Mouse (Mus musculus): Measurements from ENCODE around the gene Chrna9. TPM values are rescaled to one million over a fixed set of nuclear protein-coding genes. Genes with fewer than 3 reads are reported as not detected.

The Chrna9 gene
- not detected in 2 replicates for total RNA-seq (2017)

DNA sequence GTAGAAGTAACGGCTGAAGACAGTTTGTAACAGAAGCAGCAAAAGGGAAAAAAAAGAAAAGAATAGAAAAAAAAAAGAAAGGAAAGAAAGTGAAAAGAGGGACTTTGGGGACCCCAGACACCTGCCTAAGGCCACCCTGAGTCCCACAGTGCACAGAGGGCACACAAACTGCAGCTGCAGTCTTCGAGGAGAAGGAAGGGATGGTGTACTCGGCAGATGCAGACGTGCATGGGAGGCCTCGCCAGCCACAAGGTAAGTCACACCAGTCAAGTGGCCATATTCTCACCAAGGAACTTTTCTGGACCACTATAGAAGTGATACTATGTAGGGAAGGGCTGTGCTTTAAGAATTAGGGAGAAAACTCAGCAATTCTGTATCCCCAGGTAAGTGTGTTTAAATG, at the start of gene Chrna9:
Gene Chrna9, plus strand, starts transcription at position 139 of the 400 bp plus-strand sequence.
- no peak for ATAC-seq (replicated peaks; ENCODE audit: low read depth, poor library complexity, severe bottlenecking)

DNA sequence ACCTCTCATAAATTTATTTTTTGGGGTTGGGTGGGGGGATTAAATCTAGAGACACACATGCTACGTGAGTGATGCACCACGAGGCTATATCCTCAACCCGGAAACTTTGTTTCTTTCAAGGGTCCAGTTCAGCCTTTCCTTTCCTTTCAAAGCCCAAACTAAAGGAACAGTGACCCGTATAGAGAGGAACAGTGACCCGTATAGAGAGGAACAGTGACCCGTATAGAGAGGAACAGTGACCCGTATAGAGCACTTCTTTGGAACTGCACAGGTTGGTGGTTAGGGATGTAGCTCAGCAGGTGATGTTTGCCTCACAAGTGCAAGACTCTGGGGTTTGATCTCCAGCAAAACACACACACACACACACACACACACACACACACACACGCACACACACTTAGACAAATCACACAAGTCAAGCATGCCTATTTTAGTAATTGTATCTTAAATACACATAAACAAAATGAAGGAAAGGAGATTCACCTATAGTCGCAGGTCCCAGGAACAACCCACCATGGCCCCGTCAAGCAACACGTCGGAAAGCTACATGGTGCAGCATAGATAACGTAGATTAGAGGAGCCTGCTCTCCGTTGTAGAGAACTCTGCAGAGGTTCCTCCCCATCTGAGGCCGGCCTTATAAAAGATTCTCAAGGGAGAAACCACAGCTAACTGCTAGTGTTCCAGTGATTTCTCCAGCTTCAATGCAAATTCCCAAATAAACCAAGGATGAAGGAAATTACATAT, 48.9 kb upstream of the Chrna9 start:
- no peak for ATAC-seq (replicated peaks; ENCODE audit: low read depth, poor library complexity, severe bottlenecking)

DNA sequence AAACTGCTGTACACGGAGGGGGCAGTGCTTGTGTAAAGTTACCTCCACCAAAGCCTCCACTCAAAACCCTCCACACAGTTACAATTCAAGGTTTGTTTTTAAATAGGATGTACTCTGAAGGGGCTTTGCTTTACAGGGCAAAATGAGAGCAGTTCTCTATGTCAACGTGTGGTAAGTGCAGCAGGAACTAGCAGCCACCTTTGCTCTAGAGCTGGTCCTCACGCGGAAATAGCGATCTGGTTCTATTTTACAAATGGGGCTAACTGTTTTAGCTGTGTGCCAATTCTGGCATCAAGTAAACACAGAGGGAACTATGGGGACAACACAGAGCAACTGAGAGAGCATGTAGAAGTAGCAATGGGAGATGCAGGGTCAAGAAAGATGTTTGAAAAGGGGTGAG, 46.6 kb upstream of the Chrna9 start:
- no peak for ATAC-seq (replicated peaks; ENCODE audit: low read depth, poor library complexity, severe bottlenecking)

DNA sequence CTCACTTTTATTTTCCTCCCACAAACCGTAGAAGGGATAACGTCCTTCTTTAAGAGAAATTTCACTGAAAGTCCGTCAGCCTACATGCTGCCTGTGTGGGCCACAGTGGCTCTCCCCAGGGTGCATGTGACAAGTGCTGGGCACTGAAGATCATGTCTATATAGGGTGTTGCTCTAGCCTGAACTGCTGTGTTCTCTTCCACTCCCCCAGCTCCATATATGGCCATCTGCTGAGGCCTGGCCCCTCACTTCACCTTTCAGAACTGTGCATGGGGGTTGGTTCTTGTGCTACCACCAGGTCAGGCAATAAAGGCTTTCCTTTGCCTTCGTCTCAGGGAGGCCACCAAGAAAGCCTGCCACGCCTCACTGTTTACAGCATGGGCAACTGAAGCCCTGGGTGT, 45.7 kb upstream of the Chrna9 start:
- peak; percentile 43 for ATAC-seq (replicated peaks; ENCODE audit: low read depth, poor library complexity, severe bottlenecking)

DNA sequence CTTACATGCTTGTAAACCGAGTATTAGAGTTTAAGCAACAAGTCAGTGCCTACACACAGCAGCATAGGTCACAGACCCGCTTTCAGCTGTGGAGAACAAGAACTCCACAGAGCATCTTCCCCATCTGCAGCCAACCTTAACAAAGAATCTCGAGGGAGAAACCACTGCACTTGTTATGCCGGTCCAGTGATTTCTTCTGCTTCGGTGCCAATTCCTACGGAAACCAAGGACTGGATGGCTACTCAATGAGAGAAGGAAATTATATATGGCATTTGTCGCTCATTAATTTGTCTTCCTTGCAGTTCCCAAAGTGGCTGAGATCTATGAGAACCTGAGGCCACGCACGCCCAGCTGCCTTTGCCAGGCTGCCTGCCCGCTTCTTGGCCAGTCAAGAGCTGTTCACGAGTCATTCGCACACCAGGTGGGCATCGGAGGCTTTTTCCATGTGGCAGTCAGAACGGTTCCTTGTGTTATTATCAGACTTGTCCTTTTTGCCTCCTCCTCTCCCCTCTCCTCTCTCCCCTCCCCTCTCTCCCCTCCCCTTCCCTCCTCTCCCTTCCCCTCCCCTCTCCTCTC, 43.4 kb upstream of the Chrna9 start:
- no peak for ATAC-seq (replicated peaks; ENCODE audit: low read depth, poor library complexity, severe bottlenecking)

DNA sequence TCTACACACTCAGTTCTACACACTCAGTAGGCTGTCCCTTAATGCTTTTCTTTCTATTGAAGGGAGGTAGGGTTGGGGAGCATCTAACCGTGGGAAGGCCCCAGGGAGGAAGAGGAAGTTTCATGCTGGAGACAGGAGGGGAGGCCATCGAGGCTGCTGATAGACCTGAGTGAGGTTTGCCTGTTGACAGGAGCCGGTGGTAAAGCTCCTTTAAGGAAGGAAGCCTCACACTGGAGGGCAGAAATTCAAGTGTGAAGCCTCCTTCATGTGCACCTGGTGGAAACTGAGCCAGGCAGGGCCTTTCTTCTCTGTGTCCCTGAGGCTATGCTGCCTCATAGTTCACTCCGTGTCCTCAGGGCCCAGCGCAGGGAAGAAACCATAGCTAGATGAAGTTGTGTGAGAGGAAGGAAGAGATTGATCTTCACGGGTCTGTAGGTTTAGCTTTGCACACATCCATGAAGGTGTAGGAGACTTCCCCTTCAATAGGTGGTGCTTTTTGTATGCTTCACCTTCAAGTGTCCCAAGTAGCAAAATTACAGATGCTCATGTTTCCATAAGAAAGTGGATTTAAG, 39.5 kb upstream of the Chrna9 start:
- 0 out of 2 replicates have a peak, but pooled peaks have one; percentile 23 for ATAC-seq (replicated peaks; ENCODE audit: low read depth, poor library complexity, severe bottlenecking)

DNA sequence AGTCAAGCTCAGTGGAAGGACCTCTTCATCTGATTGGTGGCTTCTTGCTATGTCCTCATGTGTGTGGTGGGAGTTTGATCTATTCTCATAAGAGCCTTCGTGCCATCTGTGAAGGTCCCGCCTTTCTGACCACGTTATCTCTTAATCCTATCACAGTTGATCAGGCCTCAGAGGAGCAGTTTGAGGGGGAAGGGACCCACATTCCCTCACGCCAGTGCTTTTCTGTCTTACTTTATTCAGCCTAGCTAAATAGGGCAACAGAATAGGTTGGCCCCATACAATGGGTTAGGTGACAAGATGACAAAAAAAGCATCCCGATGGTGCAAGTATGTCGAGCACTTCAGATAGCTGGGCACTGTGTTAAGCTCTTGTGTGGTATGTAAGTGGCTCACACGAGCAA, 39.0 kb upstream of the Chrna9 start:
- no peak for ATAC-seq (replicated peaks; ENCODE audit: low read depth, poor library complexity, severe bottlenecking)

DNA sequence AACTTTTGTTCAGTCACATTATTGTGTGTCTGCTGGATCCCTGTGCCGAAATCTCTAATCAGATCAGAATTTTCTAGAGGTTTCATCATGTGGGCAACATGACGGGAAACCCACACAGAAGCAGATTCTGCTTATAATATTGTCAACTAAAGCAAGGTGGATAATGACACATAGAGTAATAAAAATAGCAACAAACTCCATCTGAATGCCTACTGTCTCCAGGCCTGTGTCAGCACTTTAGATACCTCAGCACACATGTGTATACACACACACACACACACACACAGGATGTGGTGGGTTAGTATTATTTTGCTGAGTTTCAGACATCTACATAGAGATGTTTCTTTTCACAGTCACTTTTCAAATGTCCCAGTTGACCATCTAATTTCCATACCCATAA, 37.0 kb upstream of the Chrna9 start:
- ATAC-seq (replicated peaks; ENCODE audit: low read depth, poor library complexity, severe bottlenecking) = no peak

DNA sequence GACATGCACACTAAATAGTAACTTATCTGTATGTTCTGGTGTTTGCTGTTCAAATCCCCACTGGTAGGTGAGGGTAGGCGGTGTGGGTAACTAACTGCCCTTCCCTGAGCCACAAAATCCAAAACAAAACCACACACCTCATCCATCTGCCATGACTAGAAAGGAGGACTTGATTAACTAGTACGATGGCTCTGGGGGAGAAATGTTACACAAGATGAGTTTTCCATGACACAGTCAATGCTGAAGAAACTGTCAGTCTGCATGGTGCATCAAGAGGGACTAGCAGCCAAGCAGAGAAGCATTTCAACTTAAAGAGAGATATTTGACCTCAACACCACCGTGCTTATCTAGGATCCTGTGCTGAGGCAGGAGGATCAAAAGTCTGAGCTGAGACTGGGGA, 36.0 kb upstream of the Chrna9 start:
- ATAC-seq (replicated peaks; ENCODE audit: low read depth, poor library complexity, severe bottlenecking) = no peak

DNA sequence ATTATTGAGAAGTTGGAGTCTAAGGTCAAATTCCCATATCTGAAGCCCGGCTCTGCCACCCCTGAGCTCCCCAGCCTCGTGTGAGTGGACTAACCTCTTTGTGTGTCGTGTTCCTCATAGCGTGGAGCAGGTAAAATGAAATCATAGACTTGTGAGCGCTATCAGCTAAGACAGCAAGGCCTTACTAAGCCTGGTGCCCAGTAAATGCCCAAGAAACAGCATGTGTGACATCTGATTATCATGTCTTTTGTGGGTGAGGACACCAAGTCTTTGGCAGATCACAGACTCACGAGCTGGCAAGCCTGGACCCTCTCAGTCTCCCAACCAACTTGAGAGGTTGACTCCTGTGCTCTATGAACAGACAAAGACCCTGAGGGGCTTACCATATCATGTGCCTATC, 34.6 kb upstream of the Chrna9 start:
- peak; percentile 48 for ATAC-seq (replicated peaks; ENCODE audit: low read depth, poor library complexity, severe bottlenecking)

DNA sequence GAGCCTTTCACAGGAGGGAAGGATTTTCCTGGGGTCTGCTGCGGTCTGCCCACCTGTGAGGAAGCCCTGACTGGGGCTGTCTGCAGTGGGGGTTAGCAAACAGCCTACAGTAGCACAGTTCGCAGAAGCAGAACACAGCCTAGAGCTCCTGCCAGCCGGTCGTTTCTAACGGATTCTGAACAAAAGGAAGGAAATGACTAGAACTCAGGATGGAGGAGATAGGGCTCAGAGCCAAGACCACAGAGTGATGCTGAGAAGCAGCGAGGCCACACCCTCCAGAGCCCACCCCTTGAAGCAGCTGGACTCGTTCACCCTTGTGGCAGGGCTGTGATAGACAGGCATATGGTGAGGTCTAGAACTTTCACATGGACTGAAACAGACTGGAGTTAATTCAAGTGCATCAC, 33.9 kb upstream of the Chrna9 start:
- peak; percentile 94 for ATAC-seq (replicated peaks; ENCODE audit: low read depth, poor library complexity, severe bottlenecking)

DNA sequence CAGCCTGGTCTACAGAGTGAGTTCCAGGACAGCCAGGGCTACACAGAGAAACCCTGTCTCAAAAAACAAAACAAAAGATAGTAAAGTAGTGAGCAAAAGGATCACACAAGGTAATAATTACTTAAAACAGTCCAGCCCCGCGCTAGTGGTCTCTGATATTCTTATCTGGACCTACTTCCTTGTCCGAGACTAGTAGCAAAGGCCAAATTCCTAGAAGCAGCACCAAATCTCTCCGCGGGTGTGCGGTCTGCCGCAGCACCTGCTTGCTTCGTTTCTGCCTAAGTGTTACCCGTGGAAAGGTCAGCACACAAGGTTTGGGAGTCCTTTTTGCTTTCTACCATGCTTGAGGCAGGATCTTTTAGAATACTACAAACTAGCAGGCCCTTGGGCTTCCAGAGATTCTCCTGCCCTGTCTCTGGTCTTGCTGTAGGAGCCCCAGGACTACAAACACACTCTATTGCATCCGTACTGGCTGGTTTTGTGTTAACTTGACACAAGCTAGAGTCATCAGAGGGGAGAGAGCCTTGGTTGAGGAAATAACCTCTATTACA, 32.8 kb upstream of the Chrna9 start:
- no peak for ATAC-seq (replicated peaks; ENCODE audit: low read depth, poor library complexity, severe bottlenecking)

DNA sequence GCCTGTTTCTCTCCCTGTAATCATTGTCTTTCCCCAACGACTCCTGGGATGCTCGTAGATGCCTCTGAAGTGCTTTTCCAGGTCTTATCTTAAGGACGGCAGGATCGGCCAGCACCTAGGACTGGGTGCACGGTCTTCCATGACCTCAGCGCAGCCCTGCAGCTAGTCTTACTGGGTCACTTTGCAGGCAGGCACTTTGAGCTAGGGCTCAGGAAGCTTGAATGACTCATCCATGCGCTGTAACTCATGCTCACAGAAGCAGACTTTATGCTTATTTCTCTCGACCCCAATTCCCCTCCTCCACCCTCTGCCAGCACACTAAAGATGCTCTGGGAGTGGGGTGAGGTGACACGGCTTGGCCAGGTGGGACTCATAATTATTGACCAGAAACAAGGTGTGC, 31.9 kb upstream of the Chrna9 start:
- no peak for ATAC-seq (replicated peaks; ENCODE audit: low read depth, poor library complexity, severe bottlenecking)

DNA sequence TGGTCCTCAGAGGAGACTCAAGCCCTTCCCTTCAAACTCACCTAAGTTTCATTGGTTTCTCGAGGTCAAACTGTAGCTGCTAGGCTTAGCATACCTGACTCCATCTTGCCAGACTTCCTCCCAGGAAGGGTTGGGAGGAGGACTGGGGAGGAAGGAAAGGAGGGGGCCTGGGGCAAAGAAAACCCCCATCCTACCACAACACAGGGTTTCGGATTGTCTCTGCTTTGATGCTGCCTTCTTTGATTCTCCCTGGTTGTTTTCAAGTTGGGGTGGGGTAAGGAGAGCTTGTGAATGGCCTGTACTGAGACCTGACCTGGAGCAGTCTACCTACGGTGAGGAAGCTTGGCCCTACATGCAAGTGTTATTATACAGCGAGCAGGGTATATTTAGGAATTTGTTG, 30.2 kb upstream of the Chrna9 start:
- ATAC-seq (replicated peaks; ENCODE audit: low read depth, poor library complexity, severe bottlenecking) = no peak

DNA sequence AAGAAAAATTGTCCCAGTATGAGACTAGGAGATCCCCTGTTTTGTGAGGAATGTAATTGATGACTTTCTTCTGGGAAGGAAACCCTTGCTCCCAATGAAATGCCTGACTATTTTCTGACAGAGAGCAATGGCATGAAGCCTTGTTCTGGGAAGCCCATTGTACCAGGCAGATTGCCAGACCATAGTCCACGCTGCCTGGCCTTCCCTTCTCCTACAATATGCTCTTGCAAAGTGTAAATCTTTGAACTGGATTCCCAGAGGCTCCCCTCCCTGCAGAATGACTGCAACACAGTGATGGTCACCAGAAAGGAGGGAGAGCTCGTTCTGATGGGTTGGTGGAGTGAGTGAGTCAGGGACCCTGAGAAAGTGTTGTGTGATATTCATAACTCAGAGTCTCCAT, 26.0 kb upstream of the Chrna9 start:
- ATAC-seq (replicated peaks; ENCODE audit: low read depth, poor library complexity, severe bottlenecking) = no peak

DNA sequence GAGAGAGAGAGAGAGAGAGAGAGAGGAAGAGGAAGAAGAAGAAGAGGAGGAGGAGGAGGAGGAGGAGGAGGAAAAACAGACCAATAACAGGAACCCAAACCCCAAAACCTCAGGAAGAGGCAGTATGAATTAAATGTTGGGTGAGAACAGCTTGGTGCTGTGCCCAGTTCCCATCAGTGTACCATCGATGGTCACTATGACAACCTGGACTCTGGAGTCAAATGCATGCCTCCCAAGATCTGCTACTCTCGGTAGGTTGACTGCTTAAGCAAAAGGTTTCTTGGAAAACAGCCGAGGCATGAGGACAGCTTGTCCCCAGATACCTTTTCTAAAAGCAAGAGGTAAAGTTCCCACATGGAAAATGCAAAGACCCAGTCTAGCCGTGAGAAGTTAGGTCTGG, 25.4 kb upstream of the Chrna9 start:
- ATAC-seq (replicated peaks; ENCODE audit: low read depth, poor library complexity, severe bottlenecking) = no peak

DNA sequence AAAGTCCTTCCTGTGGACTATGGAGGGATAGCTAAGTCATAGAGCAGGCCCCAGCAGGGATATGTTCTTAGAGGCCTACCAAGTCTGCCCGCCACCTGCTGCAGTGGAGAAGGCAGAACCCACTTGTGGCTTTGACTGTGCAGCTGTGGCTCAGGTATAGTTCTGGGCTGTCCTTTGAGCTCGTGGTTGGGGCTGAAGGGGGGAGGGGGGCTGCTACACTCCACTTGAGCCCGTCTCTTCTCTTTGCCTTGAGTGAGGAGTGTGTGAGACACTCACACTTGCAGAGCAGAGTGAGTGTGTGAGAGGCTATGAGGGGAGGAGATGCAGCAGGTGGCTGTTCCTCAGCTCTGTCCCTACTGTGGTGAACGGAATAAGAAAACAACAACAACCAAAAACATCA, 24.3 kb upstream of the Chrna9 start:
- ATAC-seq (replicated peaks; ENCODE audit: low read depth, poor library complexity, severe bottlenecking) = peak; percentile 39; the same call in 1 of the 2 replicates

DNA sequence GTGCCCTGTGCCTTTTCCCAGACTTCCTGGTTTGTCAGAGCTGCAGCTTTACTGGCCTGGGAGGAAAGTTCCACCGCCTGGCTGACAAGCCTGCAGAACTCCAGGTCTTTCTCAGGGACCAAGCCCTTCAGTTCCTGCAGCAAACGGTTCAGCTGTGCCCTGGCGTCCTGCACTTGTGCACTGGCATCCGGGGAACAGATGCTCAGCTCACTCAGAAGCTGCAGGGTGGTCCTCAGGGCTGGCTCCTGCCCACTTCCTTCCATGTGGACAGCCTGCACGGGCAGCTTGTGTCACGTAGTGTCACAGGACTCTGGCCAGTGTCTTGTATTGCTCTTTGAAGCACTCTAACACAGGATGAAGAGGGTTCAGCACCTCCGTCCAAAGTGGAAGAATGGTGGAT, 23.0 kb upstream of the Chrna9 start:
- ATAC-seq (replicated peaks; ENCODE audit: low read depth, poor library complexity, severe bottlenecking) = peak; percentile 39; the same call in 1 of the 2 replicates

DNA sequence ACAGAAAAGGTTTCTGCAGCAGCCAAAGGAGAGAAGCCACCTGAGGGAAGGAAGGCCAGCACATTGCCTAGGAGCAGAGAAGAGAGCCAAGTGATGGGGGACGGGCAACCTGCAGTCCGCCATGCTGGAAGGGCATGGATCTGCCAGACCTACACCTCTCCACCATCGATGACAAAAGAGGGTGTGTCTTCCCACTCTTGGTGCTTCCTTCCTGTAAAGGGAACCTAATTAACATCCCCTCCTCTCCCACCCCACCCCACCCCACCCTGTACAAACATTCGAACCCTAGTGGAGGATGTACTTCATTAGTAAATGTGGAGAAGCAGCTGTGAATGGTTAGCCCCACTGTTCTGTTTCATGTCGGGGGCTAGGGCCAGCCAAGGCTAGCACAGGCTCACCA, 22.5 kb upstream of the Chrna9 start:
- ATAC-seq (replicated peaks; ENCODE audit: low read depth, poor library complexity, severe bottlenecking) = no peak

DNA sequence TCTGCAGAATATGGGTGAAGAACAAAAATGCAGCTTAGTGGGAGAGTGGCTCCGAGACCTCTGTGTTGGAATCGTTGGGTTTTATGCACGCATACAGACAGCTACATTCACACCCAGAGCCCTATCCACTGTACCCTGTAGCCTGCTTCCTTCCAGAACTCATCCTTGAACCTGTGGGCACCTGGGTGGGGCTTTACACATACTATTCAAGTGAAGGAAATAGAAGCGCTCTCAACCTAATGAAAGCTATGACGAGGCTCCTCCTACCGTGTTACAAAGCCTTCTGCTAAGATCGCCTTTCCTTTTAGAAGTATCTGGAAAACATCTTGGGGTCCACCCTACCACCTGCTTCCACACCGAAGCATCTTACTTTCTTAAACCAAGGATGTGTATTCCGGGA, 21.6 kb upstream of the Chrna9 start:
- no peak for ATAC-seq (replicated peaks; ENCODE audit: low read depth, poor library complexity, severe bottlenecking)

DNA sequence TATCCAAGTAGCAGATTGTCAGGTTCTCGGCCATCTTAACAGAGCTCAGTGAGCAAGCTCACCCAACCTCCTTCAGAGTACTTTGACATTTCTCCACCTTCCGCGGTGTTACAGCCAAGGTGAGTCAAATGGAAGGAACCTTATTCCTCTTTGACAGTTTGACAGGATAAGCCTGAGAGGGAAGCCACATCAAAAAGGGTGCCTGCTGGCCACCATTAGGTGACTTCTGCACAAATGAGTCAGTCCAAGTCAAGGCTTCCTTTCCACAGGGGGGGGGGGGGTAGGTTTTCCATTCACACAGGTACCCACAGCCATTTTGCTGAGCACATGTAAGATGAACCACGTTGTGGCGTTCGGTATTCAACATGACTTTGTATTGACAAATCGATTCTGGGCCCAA, 20.4 kb upstream of the Chrna9 start:
- ATAC-seq (replicated peaks; ENCODE audit: low read depth, poor library complexity, severe bottlenecking) = no peak
